Mouse (Mus musculus): ENCODE data around the gene Hip1. TPM values are rescaled to one million over a fixed set of nuclear protein-coding genes. Genes with fewer than 3 reads are reported as not detected.

The Hip1 gene
- total RNA-seq, 1 experiment = 42.9 TPM

DNA sequence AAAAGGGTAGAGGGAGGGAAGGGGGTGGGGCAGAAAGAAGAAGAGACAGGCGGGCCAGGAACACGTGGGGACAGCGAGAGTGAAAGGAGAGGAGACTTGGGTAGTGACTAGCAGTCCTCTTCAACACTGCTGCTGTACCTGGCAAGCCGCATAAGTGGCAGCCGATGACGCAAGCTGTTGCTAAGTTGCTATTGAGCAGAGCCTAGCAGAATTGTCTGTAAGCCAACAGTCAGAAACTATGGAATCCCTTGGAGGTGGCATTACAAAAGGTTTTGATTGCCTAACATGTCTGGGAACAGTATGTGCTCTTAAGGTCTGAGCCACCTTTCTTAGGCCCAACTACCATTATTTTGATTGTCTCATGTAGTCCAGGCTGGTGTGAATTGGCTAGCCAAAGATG is 176.6 kb downstream of the Hip1 start:
- in situ Hi-C loops (cut with MboI; ENCODE audit: low sequenced_read_pairs in 2 of 2, unreplicated experiment in 2 of 2) = no loop called here
- Histone ChIP-seq H3K4me3 (ENCODE audit: insufficient read depth in 1 of 2, low read depth in 1 of 2, low read length in 2 of 2, poor library complexity in 1 of 2, severe bottlenecking in 1 of 2) (no peak overlapping the region), H3K9me3 (ENCODE audit: control insufficient read depth, insufficient read depth, low read depth, low read length) (no peaks in the 10 kb centered on the region), H3K9ac (ENCODE audit: insufficient read depth, low read depth, low read length, poor library complexity, severe bottlenecking) (no peak overlapping the region), H3K36me3 (ENCODE audit: control insufficient read depth, insufficient read depth, low read length, poor library complexity, severe bottlenecking) (peaks cover 3% of the 10 kb centered on the region), H3K4me1 (ENCODE audit: control insufficient read depth in 2 of 2, insufficient read depth in 2 of 2, low read length in 2 of 2, poor library complexity in 1 of 2) (peaks cover 0 to 4% of the 10 kb centered on the region in 2 experiments; a peak in 1 of 4 replicates), H3K27ac (ENCODE audit: insufficient read depth, low read depth, low read length, poor library complexity, severe bottlenecking) (no peak overlapping the region)
- TF ChIP-seq ZC3H11A (IDR thresholded peaks at IDR 0.05; ENCODE audit: borderline replicate concordance, low read depth, low read length) (no peak), HCFC1 (IDR thresholded peaks at IDR 0.05; ENCODE audit: borderline replicate concordance, insufficient read depth, low read length) (no peak), CHD2 (IDR thresholded peaks at IDR 0.05; ENCODE audit: low read depth, low read length) (no peak), ZNF384 (IDR thresholded peaks at IDR 0.05; ENCODE audit: low read depth, low read length) (no peak), MAFK (IDR thresholded peaks at IDR 0.05; ENCODE audit: insufficient read depth, low read depth, low read length) (no peak)
- no peak for DNase-seq (ENCODE audit: low read depth, low spot score)

DNA sequence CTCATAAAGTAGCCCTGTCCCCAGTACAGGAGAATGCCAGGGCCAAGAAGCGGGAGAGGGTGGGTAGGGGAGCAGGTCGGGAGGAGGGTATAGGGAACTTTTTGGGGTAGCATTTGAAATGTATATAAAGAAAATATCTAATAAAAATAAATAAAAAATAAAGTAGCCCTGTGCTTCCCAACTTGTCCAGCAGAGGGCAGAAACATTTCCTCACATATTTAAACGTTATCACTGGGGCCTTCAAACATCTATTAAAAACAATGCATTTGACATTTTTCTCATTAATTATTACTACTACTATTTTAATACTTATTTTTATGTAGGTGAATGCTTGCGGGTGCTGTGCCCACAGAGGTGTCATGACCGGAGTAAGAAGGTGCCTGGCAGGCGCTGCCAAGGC is 177.1 kb downstream of the Hip1 start:
- DNase-seq (ENCODE audit: low read depth, low spot score) = no peak
- TF ChIP-seq HCFC1 (IDR thresholded peaks at IDR 0.05; ENCODE audit: borderline replicate concordance, insufficient read depth, low read length) = no peak
- no peak for TF ChIP-seq CHD2 (IDR thresholded peaks at IDR 0.05; ENCODE audit: low read depth, low read length)
- TF ChIP-seq ZNF384 (IDR thresholded peaks at IDR 0.05; ENCODE audit: low read depth, low read length) = no peak
- no peak for TF ChIP-seq MAFK (IDR thresholded peaks at IDR 0.05; ENCODE audit: insufficient read depth, low read depth, low read length)
- TF ChIP-seq ZC3H11A (IDR thresholded peaks at IDR 0.05; ENCODE audit: borderline replicate concordance, low read depth, low read length) = no peak
- Histone ChIP-seq H3K4me1 (ENCODE audit: control insufficient read depth in 2 of 2, insufficient read depth in 2 of 2, low read length in 2 of 2, poor library complexity in 1 of 2) (peaks cover 0 to 4% of the 10 kb centered on the region in 2 experiments; a peak in 1 of 4 replicates), H3K27ac (ENCODE audit: insufficient read depth, low read depth, low read length, poor library complexity, severe bottlenecking) (no peak overlapping the region), H3K9me3 (ENCODE audit: control insufficient read depth, insufficient read depth, low read depth, low read length) (no peaks in the 10 kb centered on the region), H3K9ac (ENCODE audit: insufficient read depth, low read depth, low read length, poor library complexity, severe bottlenecking) (no peak overlapping the region), H3K36me3 (ENCODE audit: control insufficient read depth, insufficient read depth, low read length, poor library complexity, severe bottlenecking) (peaks cover 3% of the 10 kb centered on the region), H3K4me3 (ENCODE audit: insufficient read depth in 1 of 2, low read depth in 1 of 2, low read length in 2 of 2, poor library complexity in 1 of 2, severe bottlenecking in 1 of 2) (no peak overlapping the region)
- in situ Hi-C loops (cut with MboI; ENCODE audit: low sequenced_read_pairs in 2 of 2, unreplicated experiment in 2 of 2) = no loop called here

DNA sequence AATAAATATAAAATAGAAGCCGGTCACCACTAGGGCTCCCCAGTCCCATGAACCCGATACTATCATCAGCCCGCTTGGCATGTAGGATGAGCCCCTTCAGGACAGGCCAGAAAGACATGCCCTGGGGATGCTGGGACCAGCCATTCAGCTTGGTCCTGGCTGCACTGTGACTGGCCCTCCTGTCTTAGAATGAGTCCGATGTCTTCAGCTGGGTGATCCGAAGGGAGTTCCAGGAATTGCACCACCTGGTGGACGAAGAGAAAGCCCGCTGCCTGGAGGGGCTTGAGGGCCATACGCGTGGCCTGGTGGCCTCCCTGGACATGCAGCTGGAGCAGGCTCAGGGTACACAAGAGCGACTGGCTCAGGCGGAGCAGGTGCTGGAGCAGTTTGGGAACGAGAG is 181.4 kb downstream of the Hip1 start:
- in situ Hi-C loops (cut with MboI; ENCODE audit: low sequenced_read_pairs in 2 of 2, unreplicated experiment in 2 of 2) = no loop called here
- no peak for DNase-seq (ENCODE audit: low read depth, low spot score)
- H3K9ac ChIP-seq (ENCODE audit: insufficient read depth, low read depth, low read length, poor library complexity, severe bottlenecking) = no peak overlapping the region
- H3K36me3 ChIP-seq (ENCODE audit: control insufficient read depth, insufficient read depth, low read length, poor library complexity, severe bottlenecking) = no peaks in the 10 kb centered on the region
- no peaks in the 10 kb centered on the region for H3K9me3 ChIP-seq (ENCODE audit: control insufficient read depth, insufficient read depth, low read depth, low read length)
- no peak overlapping the region for H3K27ac ChIP-seq (ENCODE audit: insufficient read depth, low read depth, low read length, poor library complexity, severe bottlenecking)
- no peak overlapping the region for H3K4me3 ChIP-seq (ENCODE audit: insufficient read depth in 1 of 2, low read depth in 1 of 2, low read length in 2 of 2, poor library complexity in 1 of 2, severe bottlenecking in 1 of 2)
- no peak for TF ChIP-seq MAFK (IDR thresholded peaks at IDR 0.05; ENCODE audit: insufficient read depth, low read depth, low read length)
- no peak for TF ChIP-seq CHD2 (IDR thresholded peaks at IDR 0.05; ENCODE audit: low read depth, low read length)
- no peak; the same call in 1 of the 2 replicates for TF ChIP-seq ZC3H11A (IDR thresholded peaks at IDR 0.05; ENCODE audit: borderline replicate concordance, low read depth, low read length)
- TF ChIP-seq HCFC1 (IDR thresholded peaks at IDR 0.05; ENCODE audit: borderline replicate concordance, insufficient read depth, low read length) = no peak
- TF ChIP-seq ZNF384 (IDR thresholded peaks at IDR 0.05; ENCODE audit: low read depth, low read length) = no peak
- peaks cover 0 to 2% of the 10 kb centered on the region in 2 experiments; a peak in 1 of 4 replicates for H3K4me1 ChIP-seq (ENCODE audit: control insufficient read depth in 2 of 2, insufficient read depth in 2 of 2, low read length in 2 of 2, poor library complexity in 1 of 2)

DNA sequence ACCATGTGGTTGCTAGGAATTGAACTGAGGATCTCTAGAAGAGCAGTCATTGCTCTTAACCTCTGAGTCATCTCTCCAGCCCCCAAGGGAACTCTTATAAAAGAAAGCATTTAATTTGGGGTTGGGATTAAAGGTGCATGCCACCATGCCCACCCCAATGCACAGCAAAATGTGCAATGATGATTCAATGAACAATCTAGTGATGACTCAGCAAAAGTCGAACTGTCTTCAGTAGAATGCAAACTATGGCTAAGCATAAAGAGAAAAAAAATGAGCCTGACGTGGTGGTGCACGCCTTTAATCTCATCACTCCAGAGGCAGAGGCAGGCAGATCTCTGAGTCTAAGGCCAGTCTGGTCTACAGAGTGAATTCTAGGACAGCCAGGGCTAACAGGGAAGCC is 182.3 kb downstream of the Hip1 start:
- TF ChIP-seq CHD2 (IDR thresholded peaks at IDR 0.05; ENCODE audit: low read depth, low read length) (no peak), MAFK (IDR thresholded peaks at IDR 0.05; ENCODE audit: insufficient read depth, low read depth, low read length) (peak; percentile 75)
- Histone ChIP-seq H3K36me3 (ENCODE audit: control insufficient read depth, insufficient read depth, low read length, poor library complexity, severe bottlenecking) (no peaks in the 10 kb centered on the region), H3K27ac (ENCODE audit: insufficient read depth, low read depth, low read length, poor library complexity, severe bottlenecking) (no peak overlapping the region), H3K4me1 (ENCODE audit: control insufficient read depth in 2 of 2, insufficient read depth in 2 of 2, low read length in 2 of 2, poor library complexity in 1 of 2) (no peaks in the 10 kb centered on the region; a peak in 1 of 4 replicates), H3K9me3 (ENCODE audit: control insufficient read depth, insufficient read depth, low read depth, low read length) (no peaks in the 10 kb centered on the region), H3K4me3 (ENCODE audit: insufficient read depth in 1 of 2, low read depth in 1 of 2, low read length in 2 of 2, poor library complexity in 1 of 2, severe bottlenecking in 1 of 2) (no peak overlapping the region), H3K9ac (ENCODE audit: insufficient read depth, low read depth, low read length, poor library complexity, severe bottlenecking) (no peak overlapping the region)
- no peak for DNase-seq (ENCODE audit: low read depth, low spot score)
- in situ Hi-C loops (cut with MboI; ENCODE audit: low sequenced_read_pairs in 2 of 2, unreplicated experiment in 2 of 2) = no loop called here

DNA sequence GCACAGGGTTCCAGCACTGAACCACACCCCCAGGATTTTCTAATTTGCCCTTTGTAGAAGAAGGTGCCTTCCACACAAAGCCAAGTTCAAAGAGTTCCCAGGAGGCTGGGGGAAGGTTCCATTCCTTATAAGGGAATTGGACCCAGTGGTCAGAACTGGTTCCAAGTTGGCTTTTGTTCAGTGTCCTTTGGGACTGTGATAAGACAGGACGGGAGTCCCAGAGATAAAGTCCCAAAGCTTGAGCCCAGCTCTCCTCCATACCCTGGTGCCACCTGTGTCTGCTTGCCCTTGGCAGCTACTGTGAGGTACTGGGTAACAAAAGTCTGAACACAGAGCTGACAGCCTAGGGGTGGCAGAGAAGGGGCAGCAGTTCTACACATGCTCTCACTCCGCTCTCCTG is 185.1 kb downstream of the Hip1 start:
- Histone ChIP-seq H3K36me3 (ENCODE audit: control insufficient read depth, insufficient read depth, low read length, poor library complexity, severe bottlenecking) (no peaks in the 10 kb centered on the region), H3K9ac (ENCODE audit: insufficient read depth, low read depth, low read length, poor library complexity, severe bottlenecking) (no peak overlapping the region), H3K4me1 (ENCODE audit: control insufficient read depth in 2 of 2, insufficient read depth in 2 of 2, low read length in 2 of 2, poor library complexity in 1 of 2) (no peaks in the 10 kb centered on the region; a peak in 1 of 4 replicates), H3K27ac (ENCODE audit: insufficient read depth, low read depth, low read length, poor library complexity, severe bottlenecking) (no peak overlapping the region), H3K4me3 (ENCODE audit: insufficient read depth in 1 of 2, low read depth in 1 of 2, low read length in 2 of 2, poor library complexity in 1 of 2, severe bottlenecking in 1 of 2) (no peak overlapping the region), H3K9me3 (ENCODE audit: control insufficient read depth, insufficient read depth, low read depth, low read length) (no peaks in the 10 kb centered on the region)
- no peak for DNase-seq (ENCODE audit: low read depth, low spot score)
- in situ Hi-C loops (cut with MboI; ENCODE audit: low sequenced_read_pairs in 2 of 2, unreplicated experiment in 2 of 2) = no loop called here
- TF ChIP-seq MAFK (IDR thresholded peaks at IDR 0.05; ENCODE audit: insufficient read depth, low read depth, low read length) (no peak), ZNF384 (IDR thresholded peaks at IDR 0.05; ENCODE audit: low read depth, low read length) (no peak)
